Mouse (Mus musculus): Measurements from ENCODE around the gene Hacl1. TPM values are rescaled to one million over a fixed set of nuclear protein-coding genes. Genes with fewer than 3 reads are reported as not detected.

Hacl1 gene
- polyA plus RNA-seq, 1 experiment = 6.0 TPM

DNA sequence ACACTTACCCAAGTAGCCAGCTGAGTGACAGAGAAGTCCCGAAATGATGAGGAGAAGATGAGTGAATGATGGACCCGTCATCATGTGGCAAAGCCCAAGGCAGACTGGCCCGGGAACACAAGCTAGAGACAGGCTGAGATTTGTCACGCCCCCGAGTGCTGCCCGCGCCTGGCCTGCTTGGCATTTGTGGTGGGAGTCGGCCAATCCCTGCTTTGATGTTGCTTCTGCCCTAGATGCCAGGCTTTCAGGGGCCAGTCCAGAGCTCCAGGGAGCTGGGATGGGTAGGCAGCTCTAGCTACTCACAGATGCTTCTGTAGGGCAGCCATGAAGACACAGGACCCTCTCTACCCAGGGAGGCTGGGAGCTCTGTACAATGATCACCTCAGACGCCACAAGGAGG lies 83.3 kb downstream of the Hacl1 start:
- H3K27me3 ChIP-seq (ENCODE audit: control insufficient read depth, insufficient read depth, insufficient read length) = no peaks in the 10 kb centered on the region
- H3K79me2 ChIP-seq (ENCODE audit: control insufficient read depth, insufficient read depth) = no peaks in the 10 kb centered on the region
- H3ac ChIP-seq (ENCODE audit: control insufficient read depth, insufficient read length) = no peak overlapping the region
- no peak overlapping the region for H3K4me3 ChIP-seq
- peak overlapping the region; percentile 18 for H3K4me2 ChIP-seq (ENCODE audit: low read depth)
- no peak for TF ChIP-seq CEBPB (IDR thresholded peaks at IDR 0.05; ENCODE audit: insufficient read depth, poor library complexity, severe bottlenecking)
- TF ChIP-seq USF1 (IDR thresholded peaks at IDR 0.05; ENCODE audit: low read depth) = no peak
- no peak for TF ChIP-seq MYOD1 (IDR thresholded peaks at IDR 0.05; ENCODE audit: control insufficient read depth in 1 of 3, insufficient read length in 2 of 3, low read depth in 2 of 3)
- TF ChIP-seq MYOG (IDR thresholded peaks at IDR 0.05; ENCODE audit: control insufficient read depth in 1 of 3, insufficient read depth in 1 of 3, insufficient read length in 2 of 3, low read depth in 2 of 3) = peak in 1 of 3 experiments; percentile 20
- no peak for TF ChIP-seq REST (IDR thresholded peaks at IDR 0.05; ENCODE audit: insufficient read depth, insufficient read length)
- H3K36me3 ChIP-seq (ENCODE audit: control insufficient read depth, insufficient read depth) = no peaks in the 10 kb centered on the region

DNA sequence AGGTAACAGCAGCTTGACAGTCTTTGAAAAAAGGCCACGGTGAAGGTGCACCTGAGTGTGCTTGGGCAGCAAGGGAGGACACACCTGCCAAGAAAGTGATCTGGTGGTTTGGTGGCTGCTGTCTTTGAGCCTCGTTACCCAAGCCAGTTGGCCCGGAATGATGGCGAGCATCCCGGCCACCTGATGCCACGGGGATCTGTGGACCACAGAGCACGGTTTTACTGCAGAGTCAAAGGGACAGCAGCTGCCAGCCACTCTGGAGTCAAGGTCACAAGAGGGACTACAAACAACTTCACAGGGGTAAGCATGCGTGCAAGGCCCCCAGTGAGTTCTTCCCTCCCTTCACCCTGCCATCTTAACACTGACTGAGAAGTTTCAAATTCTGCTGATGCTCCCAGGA lies 83.8 kb downstream of the Hacl1 start:
- TF ChIP-seq POLR2AphosphoS2 (IDR thresholded peaks at IDR 0.05; ENCODE audit: insufficient read length, low read depth) (no peak), REST (IDR thresholded peaks at IDR 0.05; ENCODE audit: insufficient read depth, insufficient read length) (no peak), MYOD1 (IDR thresholded peaks at IDR 0.05; ENCODE audit: control insufficient read depth in 1 of 3, insufficient read length in 2 of 3, low read depth in 2 of 3) (peak in 1 of 3 experiments; percentile 78), MYOG (IDR thresholded peaks at IDR 0.05; ENCODE audit: control insufficient read depth in 1 of 3, insufficient read depth in 1 of 3, insufficient read length in 2 of 3, low read depth in 2 of 3) (peak in 2 of 3 experiments; percentile 65 to 69)
- Histone ChIP-seq H3K36me3 (ENCODE audit: control insufficient read depth, insufficient read depth) (no peaks in the 10 kb centered on the region), H3K79me2 (ENCODE audit: control insufficient read depth, insufficient read depth) (no peaks in the 10 kb centered on the region), H3K4me2 (ENCODE audit: low read depth) (peak overlapping the region; percentile 18), H3ac (ENCODE audit: control insufficient read depth, insufficient read length) (no peak overlapping the region), H3K27me3 (ENCODE audit: control insufficient read depth, insufficient read depth, insufficient read length) (no peaks in the 10 kb centered on the region), H3K4me3 (no peak overlapping the region)

DNA sequence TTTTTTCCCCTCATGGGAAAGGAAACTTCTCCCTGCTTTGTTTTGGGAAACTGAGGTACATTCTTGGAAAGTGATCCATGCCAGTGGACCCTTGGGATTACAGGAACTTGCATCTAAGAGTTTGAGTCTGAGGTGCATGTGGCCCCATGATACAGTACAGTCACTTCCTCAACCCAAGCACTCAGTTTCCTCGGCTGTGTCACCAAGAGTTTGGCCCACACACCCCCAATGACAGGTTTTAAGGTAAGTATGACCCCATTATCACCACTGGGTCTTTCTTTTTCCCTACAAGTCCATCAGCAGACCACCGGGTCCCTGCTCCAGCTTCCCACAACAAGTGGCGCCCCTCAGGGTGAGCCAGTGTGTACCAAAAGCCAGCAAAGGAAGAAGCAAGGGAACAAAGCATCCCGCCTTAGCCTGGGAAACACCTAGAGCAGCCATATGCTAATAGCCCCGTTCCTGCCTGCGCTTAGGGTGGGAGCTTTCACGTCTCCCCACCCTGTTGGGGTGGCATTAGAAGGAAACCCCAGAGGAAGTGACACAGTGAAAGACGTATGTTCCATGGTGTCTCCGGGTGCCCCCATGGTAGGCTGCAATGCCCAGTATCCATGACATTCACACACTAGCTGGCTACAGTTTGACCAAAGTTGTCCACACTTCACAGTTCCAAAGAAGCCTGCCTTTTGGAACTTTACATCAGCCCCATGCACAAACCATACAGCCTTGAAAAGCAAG lies 84.4 kb downstream of the Hacl1 start:
- H3K36me3 ChIP-seq (ENCODE audit: control insufficient read depth, insufficient read depth) = no peaks in the 10 kb centered on the region
- no peak for TF ChIP-seq TCF3 (IDR thresholded peaks at IDR 0.05; ENCODE audit: insufficient read length, low read depth)
- no peak for TF ChIP-seq POLR2AphosphoS2 (IDR thresholded peaks at IDR 0.05; ENCODE audit: insufficient read length, low read depth)
- no peak for TF ChIP-seq SRF (IDR thresholded peaks at IDR 0.05; ENCODE audit: control insufficient read depth, insufficient read length, low read depth)
- no peak for TF ChIP-seq USF1 (IDR thresholded peaks at IDR 0.05; ENCODE audit: low read depth)
- no peak for TF ChIP-seq E2F4 (IDR thresholded peaks at IDR 0.05; ENCODE audit: insufficient read depth)
- no peak for TF ChIP-seq POLR2A (IDR thresholded peaks at IDR 0.05; ENCODE audit: insufficient read length, low read depth)
- no peak for TF ChIP-seq REST (IDR thresholded peaks at IDR 0.05; ENCODE audit: insufficient read depth, insufficient read length)
- no peak for TF ChIP-seq CEBPB (IDR thresholded peaks at IDR 0.05; ENCODE audit: insufficient read depth, poor library complexity, severe bottlenecking)
- no peak for TF ChIP-seq MAX (IDR thresholded peaks at IDR 0.05; ENCODE audit: low read depth)
- TF ChIP-seq MYOG (IDR thresholded peaks at IDR 0.05; ENCODE audit: control insufficient read depth in 1 of 3, insufficient read depth in 1 of 3, insufficient read length in 2 of 3, low read depth in 2 of 3) = no peak
- no peak for TF ChIP-seq TCF12 (IDR thresholded peaks at IDR 0.05; ENCODE audit: insufficient read depth, poor library complexity, severe bottlenecking)
- TF ChIP-seq MYOD1 (IDR thresholded peaks at IDR 0.05; ENCODE audit: control insufficient read depth in 1 of 3, insufficient read length in 2 of 3, low read depth in 2 of 3) = no peak
- no peak overlapping the region for H3K4me3 ChIP-seq
- no peaks in the 10 kb centered on the region for H3K27me3 ChIP-seq (ENCODE audit: control insufficient read depth, insufficient read depth, insufficient read length)
- H3K4me2 ChIP-seq (ENCODE audit: low read depth) = peak overlapping the region; percentile 18
- H3K79me2 ChIP-seq (ENCODE audit: control insufficient read depth, insufficient read depth) = no peaks in the 10 kb centered on the region
- no peak overlapping the region for H3ac ChIP-seq (ENCODE audit: control insufficient read depth, insufficient read length)

DNA sequence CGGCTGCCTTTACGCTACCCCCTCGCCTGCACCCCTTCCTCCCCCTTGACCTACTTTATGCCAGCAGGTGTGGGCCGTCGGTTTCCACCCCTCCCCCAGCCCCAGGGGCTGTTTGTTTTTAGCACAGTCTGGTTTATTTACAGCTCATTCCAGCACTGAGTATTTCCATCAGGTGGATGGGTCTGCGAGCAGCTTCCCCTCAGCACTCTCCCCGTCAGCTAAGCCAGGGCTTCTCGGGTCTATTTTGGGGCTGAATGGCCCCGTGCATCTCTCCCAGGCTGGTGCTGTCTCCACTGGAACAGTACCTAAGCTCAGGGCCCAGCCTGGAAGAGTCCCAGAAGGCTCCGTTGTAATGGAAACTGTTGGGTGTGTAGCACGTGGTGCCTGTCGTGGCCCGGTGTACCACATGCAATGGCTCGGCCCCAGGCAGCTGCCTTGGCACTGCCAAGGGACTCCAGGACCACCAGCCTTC lies 85.1 kb downstream of the Hacl1 start:
- Histone ChIP-seq H3K4me3 (no peak overlapping the region), H3K36me3 (ENCODE audit: control insufficient read depth, insufficient read depth) (no peaks in the 10 kb centered on the region), H3K79me2 (ENCODE audit: control insufficient read depth, insufficient read depth) (no peaks in the 10 kb centered on the region), H3ac (ENCODE audit: control insufficient read depth, insufficient read length) (no peak overlapping the region), H3K27me3 (ENCODE audit: control insufficient read depth, insufficient read depth, insufficient read length) (no peaks in the 10 kb centered on the region), H3K4me2 (ENCODE audit: low read depth) (no peak overlapping the region)
- TF ChIP-seq CEBPB (IDR thresholded peaks at IDR 0.05; ENCODE audit: insufficient read depth, poor library complexity, severe bottlenecking) = no peak
- no peak for TF ChIP-seq USF1 (IDR thresholded peaks at IDR 0.05; ENCODE audit: low read depth)
- TF ChIP-seq REST (IDR thresholded peaks at IDR 0.05; ENCODE audit: insufficient read depth, insufficient read length) = no peak
- TF ChIP-seq MYOD1 (IDR thresholded peaks at IDR 0.05; ENCODE audit: control insufficient read depth in 1 of 3, insufficient read length in 2 of 3, low read depth in 2 of 3) = peak in 2 of 3 experiments; percentile 21 to 70
- TF ChIP-seq TCF12 (IDR thresholded peaks at IDR 0.05; ENCODE audit: insufficient read depth, poor library complexity, severe bottlenecking) = no peak
- TF ChIP-seq POLR2AphosphoS2 (IDR thresholded peaks at IDR 0.05; ENCODE audit: insufficient read length, low read depth) = no peak
- TF ChIP-seq MYOG (IDR thresholded peaks at IDR 0.05; ENCODE audit: control insufficient read depth in 1 of 3, insufficient read depth in 1 of 3, insufficient read length in 2 of 3, low read depth in 2 of 3) = peak in 2 of 3 experiments; percentile 68 to 71
- TF ChIP-seq TCF3 (IDR thresholded peaks at IDR 0.05; ENCODE audit: insufficient read length, low read depth) = no peak
- no peak for TF ChIP-seq E2F4 (IDR thresholded peaks at IDR 0.05; ENCODE audit: insufficient read depth)
- TF ChIP-seq MAX (IDR thresholded peaks at IDR 0.05; ENCODE audit: low read depth) = no peak

DNA sequence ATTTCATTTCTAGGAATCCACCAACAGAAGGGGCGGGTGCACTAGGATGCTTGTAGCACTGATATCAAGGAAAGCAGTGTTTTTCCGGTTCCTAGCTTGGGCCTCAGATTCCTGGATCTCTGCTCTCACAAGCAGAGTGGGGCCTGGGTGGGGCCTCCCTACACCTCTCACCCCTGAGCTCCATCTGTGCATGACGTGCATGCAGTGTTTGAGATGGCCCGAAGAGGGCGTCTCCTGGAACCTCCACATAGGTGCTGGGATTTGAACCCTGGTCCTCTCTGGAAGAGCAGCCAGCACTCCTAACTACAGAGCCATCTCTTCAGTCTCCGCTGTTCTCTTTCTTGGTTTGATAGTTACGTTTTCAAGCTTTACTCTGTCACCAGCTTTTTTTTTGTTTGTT lies 86.1 kb downstream of the Hacl1 start:
- Histone ChIP-seq H3ac (ENCODE audit: control insufficient read depth, insufficient read length) (no peak overlapping the region), H3K4me2 (ENCODE audit: low read depth) (no peak overlapping the region), H3K4me3 (no peak overlapping the region), H3K27me3 (ENCODE audit: control insufficient read depth, insufficient read depth, insufficient read length) (no peaks in the 10 kb centered on the region), H3K36me3 (ENCODE audit: control insufficient read depth, insufficient read depth) (no peaks in the 10 kb centered on the region), H3K79me2 (ENCODE audit: control insufficient read depth, insufficient read depth) (no peaks in the 10 kb centered on the region)
- TF ChIP-seq POLR2AphosphoS2 (IDR thresholded peaks at IDR 0.05; ENCODE audit: insufficient read length, low read depth) (no peak), MAX (IDR thresholded peaks at IDR 0.05; ENCODE audit: low read depth) (no peak), SRF (IDR thresholded peaks at IDR 0.05; ENCODE audit: control insufficient read depth, insufficient read length, low read depth) (no peak), TCF3 (IDR thresholded peaks at IDR 0.05; ENCODE audit: insufficient read length, low read depth) (no peak), REST (IDR thresholded peaks at IDR 0.05; ENCODE audit: insufficient read depth, insufficient read length) (no peak), USF1 (IDR thresholded peaks at IDR 0.05; ENCODE audit: low read depth) (no peak), POLR2A (IDR thresholded peaks at IDR 0.05; ENCODE audit: insufficient read length, low read depth) (no peak), TCF12 (IDR thresholded peaks at IDR 0.05; ENCODE audit: insufficient read depth, poor library complexity, severe bottlenecking) (no peak), MYOD1 (IDR thresholded peaks at IDR 0.05; ENCODE audit: control insufficient read depth in 1 of 3, insufficient read length in 2 of 3, low read depth in 2 of 3) (no peak), MYOG (IDR thresholded peaks at IDR 0.05; ENCODE audit: control insufficient read depth in 1 of 3, insufficient read depth in 1 of 3, insufficient read length in 2 of 3, low read depth in 2 of 3) (no peak), E2F4 (IDR thresholded peaks at IDR 0.05; ENCODE audit: insufficient read depth) (no peak), CEBPB (IDR thresholded peaks at IDR 0.05; ENCODE audit: insufficient read depth, poor library complexity, severe bottlenecking) (no peak)

All from myocyte (in vitro differentiated cells).